Mouse (Mus musculus) heart, postnatal 0 days (tissue): ENCODE data around the gene Ablim2.

Source experiments
- CTCF ChIP-seq: IDR thresholded peaks from 2 replicates; pipeline ENCODE4 v1.5.1; 2016; ENCODE audit warnings: antibody characterized with exemption, control low read depth, low read depth
- EP300 ChIP-seq: IDR thresholded peaks from 2 replicates; pipeline ENCODE4 v1.6.1; 2016; ENCODE audit warnings: antibody characterized with exemption, low read depth

- no peak for TF ChIP-seq CTCF
- no peak for TF ChIP-seq EP300
These were observed 13.5 kb upstream of the Ablim2 start for GRCm38 (mm10) chr5:35743990-35744722.
